In the genomic region with DNA sequence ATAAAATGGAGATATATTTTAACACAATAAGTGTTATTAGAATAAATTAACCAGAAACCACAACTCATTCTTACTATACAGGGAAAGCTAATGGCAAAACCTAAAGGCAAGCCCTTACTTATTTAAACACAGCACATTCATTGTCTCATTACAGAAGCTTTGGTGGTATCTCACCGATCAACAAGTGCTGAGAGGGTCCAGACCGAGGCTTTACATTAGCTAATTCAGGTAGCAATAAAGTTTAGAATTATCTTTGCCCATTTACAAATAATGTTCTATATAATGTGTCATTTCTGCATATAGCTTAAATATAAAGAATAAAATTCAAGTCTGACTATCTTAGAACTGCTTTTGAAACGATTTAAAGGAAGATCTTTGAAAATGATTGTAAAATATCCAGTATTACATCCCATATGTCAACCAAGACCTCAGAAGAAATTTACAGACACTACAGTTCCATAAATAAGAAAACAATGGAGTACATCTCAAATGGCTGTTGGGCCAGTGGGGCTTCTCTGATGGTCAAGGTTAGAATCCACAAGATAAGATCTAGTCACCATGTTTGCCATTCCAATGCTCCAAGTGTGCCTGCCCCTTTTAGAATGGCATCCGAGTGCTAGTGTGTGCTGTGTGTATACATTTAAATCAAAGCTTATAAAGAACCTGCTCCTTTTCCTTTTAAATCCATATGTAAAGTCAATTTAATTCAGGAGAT, we compare ENCODE assay signal across 16 mouse cellular contexts. TPM values are rescaled to one million over a fixed set of nuclear protein-coding genes. Genes with fewer than 3 reads are reported as not detected.
DNase-seq lines count a peak whose midpoint lies in the region; ATAC-seq lines count a peak whose summit lies in the region.
"Had no signal": no experiment of that assay in that cellular context is flagged by ENCODE, and none has a peak within 500 bp of the region (broad histone marks: within the 10 kb centered on the region; RNA-seq: fewer than 3 reads in every experiment).

No protein-coding gene starts in this region.

- H3K9ac ChIP-seq in hindbrain, embryonic 13.5 days = peak overlapping the region; percentile 92
- H3K9ac ChIP-seq in midbrain, embryonic 13.5 days (replicated peaks) = peak overlapping the region; percentile 90
- H3K9ac ChIP-seq: forebrain, embryonic 15.5 days had no signal

- H3K4me3 ChIP-seq in hindbrain, embryonic 13.5 days = peak overlapping the region; percentile 51
- H3K4me3 ChIP-seq in midbrain, embryonic 13.5 days (replicated peaks) = peak overlapping the region; percentile 50
- H3K4me3 ChIP-seq: forebrain, embryonic 15.5 days; heart, embryonic 10.5 days; left cerebral cortex, adult 2 months had no signal

- H3K27me3 ChIP-seq in hindbrain, embryonic 13.5 days = peaks cover 16% of the 10 kb centered on the region; the same call in 1 of the 2 replicates
- H3K27me3 ChIP-seq in midbrain, embryonic 13.5 days = peaks cover 34% of the 10 kb centered on the region

- no peak for ATAC-seq in hindbrain, embryonic 13.5 days (ENCODE audit: low FRiP score)
- ATAC-seq in midbrain, embryonic 13.5 days = no peak
- ATAC-seq: forebrain, embryonic 15.5 days had no signal

- peaks cover 51% of the 10 kb centered on the region for H3K4me1 ChIP-seq in hindbrain, embryonic 13.5 days (replicated peaks)
- H3K4me1 ChIP-seq in midbrain, embryonic 13.5 days (replicated peaks) = peaks cover 58% of the 10 kb centered on the region

- H3K4me2 ChIP-seq in hindbrain, embryonic 13.5 days = peak overlapping the region; percentile 77
- peak overlapping the region; percentile 73 for H3K4me2 ChIP-seq in midbrain, embryonic 13.5 days (replicated peaks)
- H3K4me2 ChIP-seq: forebrain, embryonic 15.5 days had no signal

- no peaks in the 10 kb centered on the region for H3K9me3 ChIP-seq in hindbrain, embryonic 13.5 days
- H3K9me3 ChIP-seq in midbrain, embryonic 13.5 days = no peaks in the 10 kb centered on the region
- H3K9me3 ChIP-seq: forebrain, embryonic 15.5 days; heart, embryonic 10.5 days had no signal

- DNase-seq in cerebellum, postnatal 25 days = peak; percentile 36
- no peak for DNase-seq in cerebellum, adult 8-10 months
- peak; percentile 57 for DNase-seq in NIH3T3 (ENCODE audit: low read depth)
- DNase-seq in thymus, adult 18-20 months = no peak
- no peak for DNase-seq in layer of hippocampus, postnatal 14 days (ENCODE audit: low spot score in 2 of 2)
- no peak for DNase-seq in testis, postnatal 14 days (ENCODE audit: low spot score)
- DNase-seq: kidney, adult 18-20 months; lung, adult 18-20 months had no signal

- H3K27ac ChIP-seq in hindbrain, embryonic 13.5 days = peak overlapping the region; percentile 99
- H3K27ac ChIP-seq in midbrain, embryonic 13.5 days = peak overlapping the region; percentile 99
- H3K27ac ChIP-seq: forebrain, embryonic 15.5 days; heart, embryonic 10.5 days had no signal

- WGBS in hindbrain, embryonic 13.5 days = 45% methylated on average over 4 of the region's 4 CpGs
- WGBS in midbrain, embryonic 13.5 days = 32% methylated on average over 4 of the region's 4 CpGs

- H3K36me3 ChIP-seq in hindbrain, embryonic 13.5 days = no peaks in the 10 kb centered on the region
- no peaks in the 10 kb centered on the region for H3K36me3 ChIP-seq in midbrain, embryonic 13.5 days
- H3K36me3 ChIP-seq: forebrain, embryonic 15.5 days; heart, embryonic 10.5 days had no signal

RNA-seq across cellular contexts. Expression of a gene that starts 3.1 kb away (rescaled TPM):
- polyA plus RNA-seq in hindbrain, embryonic 13.5 days (2015; fragmentation: Nextera tagmentation; extraction: Ambion mirVana) = 167 and 174 TPM in 2 replicates
- 157 and 181 TPM in 2 replicates for polyA plus RNA-seq in midbrain, embryonic 13.5 days (2015; fragmentation: Nextera tagmentation; extraction: Ambion mirVana)
- under 1 TPM; 0.64 to 0.71 TPM for total RNA-seq in layer of hippocampus, postnatal 14 days (2021)
- total RNA-seq: megakaryocyte-erythroid progenitor cell, adult 5-6 weeks; MEL had no signal
- polyA plus RNA-seq: spleen, adult 2 months had no signal

Comparison
In these comparisons a context has a peak if more than half of its experiments do, and no peak if none do; other contexts are left out.
1. DNase-seq: peak in cerebellum, postnatal 25 days (2 of 2) and NIH3T3 (single experiment); none in cerebellum, adult 8-10 months (single experiment), thymus, adult 18-20 months (0 of 2), layer of hippocampus, postnatal 14 days (0 of 2) and testis, postnatal 14 days (single experiment).